Mouse (Mus musculus): ENCODE measurements at regions not wholly inside any gene's neighbourhood (a gene's known extent, or its start where the extent isn't known, plus 50 kb on each side); places are given as distances from the start of the nearest gene placed in this dataset.

DNA sequence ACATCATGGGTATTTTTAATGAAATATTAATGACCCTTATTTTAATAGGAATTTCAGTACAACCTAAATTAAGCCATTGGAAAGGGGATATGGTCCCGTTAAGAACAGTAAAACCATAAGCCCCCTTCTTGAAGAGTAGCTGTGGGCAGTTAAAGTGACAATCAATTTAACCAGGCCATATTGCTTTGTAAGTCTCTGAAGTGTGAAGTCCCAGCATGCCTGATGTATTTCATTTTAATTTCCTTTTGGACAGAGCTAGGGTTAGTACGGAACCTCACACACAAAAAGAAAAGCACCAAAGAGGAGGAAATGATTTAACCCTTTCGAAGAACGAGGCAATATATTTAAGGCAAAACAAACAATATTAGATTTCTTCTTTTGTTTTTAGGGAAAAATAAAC, 640.9 kb downstream of the Kcnj2 start:
- Histone ChIP-seq H3K27ac (ENCODE audit: low read length) (no peak overlapping the region), H3K9me3 (replicated peaks; ENCODE audit: control insufficient read depth, low read length) (no peaks in the 10 kb centered on the region), H3K27me3 (ENCODE audit: control insufficient read depth, insufficient read depth, low read depth, low read length) (no peaks in the 10 kb centered on the region), H3K4me2 (ENCODE audit: low read depth, low read length) (no peak overlapping the region), H3K4me3 (ENCODE audit: low read depth, low read length) (no peak overlapping the region), H3K36me3 (ENCODE audit: control insufficient read depth, insufficient read depth) (no peaks in the 10 kb centered on the region), H3K4me1 (ENCODE audit: control insufficient read depth, low read depth, low read length) (no peaks in the 10 kb centered on the region), H3K9ac (ENCODE audit: low read depth, low read length) (no peak overlapping the region)
- WGBS (ENCODE audit: insufficient replicate concordance), result 56% methylated on average over 4 of the region's 4 CpGs
- ATAC-seq (ENCODE audit: low read depth), result no peak

DNA sequence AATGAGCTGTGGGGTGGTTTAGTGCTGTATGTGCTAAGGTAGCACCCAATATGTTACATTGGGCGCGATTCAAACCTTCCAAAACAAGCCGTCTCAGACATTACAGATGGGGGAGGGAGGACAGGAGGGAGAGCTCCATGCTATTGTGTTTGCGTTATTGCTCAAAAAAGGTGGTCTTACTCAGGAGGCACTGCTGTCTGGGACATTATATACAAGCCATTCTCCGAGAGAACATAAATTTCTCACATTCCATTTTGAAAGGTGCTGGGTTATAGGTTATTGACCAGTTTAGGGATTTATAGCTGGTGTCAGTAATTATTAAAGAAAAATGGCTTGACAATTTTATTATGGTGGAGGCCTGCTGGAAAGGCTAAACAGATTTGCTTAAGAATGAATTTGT, 649.4 kb downstream of the Kcnj2 start:
- no peak for ATAC-seq (ENCODE audit: low read depth)
- no peaks in the 10 kb centered on the region for H3K36me3 ChIP-seq (ENCODE audit: control insufficient read depth, insufficient read depth)
- 79% methylated on average over 5 of the region's 5 CpGs for WGBS (ENCODE audit: insufficient replicate concordance)
- no peaks in the 10 kb centered on the region for H3K4me1 ChIP-seq (ENCODE audit: control insufficient read depth, low read depth, low read length)
- no peak overlapping the region for H3K4me3 ChIP-seq (ENCODE audit: low read depth, low read length)
- no peaks in the 10 kb centered on the region for H3K9me3 ChIP-seq (replicated peaks; ENCODE audit: control insufficient read depth, low read length)
- H3K27me3 ChIP-seq (ENCODE audit: control insufficient read depth, insufficient read depth, low read depth, low read length), result no peaks in the 10 kb centered on the region
- no peak overlapping the region for H3K9ac ChIP-seq (ENCODE audit: low read depth, low read length)
- H3K27ac ChIP-seq (ENCODE audit: low read length), result no peak overlapping the region
- H3K4me2 ChIP-seq (ENCODE audit: low read depth, low read length), result no peak overlapping the region

DNA sequence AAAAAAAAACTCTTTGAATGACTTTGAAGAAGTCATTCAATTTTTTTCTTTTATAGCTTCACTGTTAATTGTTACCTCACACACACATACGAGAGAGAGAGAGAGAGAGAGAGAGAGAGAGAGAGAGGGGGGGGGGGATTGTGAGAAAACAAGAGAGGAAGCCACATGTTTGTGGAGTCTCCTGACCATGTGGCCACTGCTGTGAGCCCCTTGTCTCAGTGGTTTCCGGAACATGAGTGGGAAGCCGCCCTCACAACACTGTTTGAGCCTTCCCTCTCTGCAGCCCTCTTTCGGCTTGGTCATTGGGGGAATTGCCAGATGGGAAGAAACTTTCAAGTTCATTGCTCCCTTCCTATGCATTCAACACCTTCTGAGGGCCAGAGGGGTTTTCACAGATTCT, 656.3 kb downstream of the Kcnj2 start:
- H3K4me2 ChIP-seq (ENCODE audit: low read depth, low read length), result no peak overlapping the region
- no peak overlapping the region for H3K9ac ChIP-seq (ENCODE audit: low read depth, low read length)
- H3K27me3 ChIP-seq (ENCODE audit: control insufficient read depth, insufficient read depth, low read depth, low read length), result no peaks in the 10 kb centered on the region
- H3K9me3 ChIP-seq (replicated peaks; ENCODE audit: control insufficient read depth, low read length), result no peaks in the 10 kb centered on the region
- no peaks in the 10 kb centered on the region for H3K4me1 ChIP-seq (ENCODE audit: control insufficient read depth, low read depth, low read length)
- H3K4me3 ChIP-seq (ENCODE audit: low read depth, low read length), result no peak overlapping the region
- no peak overlapping the region for H3K27ac ChIP-seq (ENCODE audit: low read length)
- 36% methylated on average over 4 of the region's 4 CpGs for WGBS (ENCODE audit: insufficient replicate concordance)
- ATAC-seq (ENCODE audit: low read depth), result no peak
- H3K36me3 ChIP-seq (ENCODE audit: control insufficient read depth, insufficient read depth), result no peaks in the 10 kb centered on the region

DNA sequence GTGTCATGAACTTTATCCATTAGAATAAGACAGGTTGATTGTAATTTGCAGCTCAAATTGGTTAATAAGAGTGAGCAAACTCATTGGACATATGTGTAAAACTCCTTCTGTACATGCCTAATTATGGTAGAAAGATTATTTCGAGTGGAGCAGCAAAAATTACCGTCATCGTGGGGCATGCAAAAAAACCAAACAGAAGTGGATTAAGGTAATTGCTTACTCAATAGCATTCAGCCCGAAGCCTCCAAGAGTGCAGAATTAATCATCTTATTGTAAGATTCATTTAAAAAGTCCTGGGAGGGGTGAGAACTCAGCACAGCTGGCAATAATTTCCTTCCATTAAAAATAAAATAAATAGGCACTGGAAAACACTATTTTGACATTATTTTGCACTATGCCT, 662.2 kb downstream of the Kcnj2 start:
- WGBS (ENCODE audit: insufficient replicate concordance), result 67% methylated on average over 4 of the region's 4 CpGs
- no peak overlapping the region for H3K9ac ChIP-seq (ENCODE audit: low read depth, low read length)
- H3K36me3 ChIP-seq (ENCODE audit: control insufficient read depth, insufficient read depth), result no peaks in the 10 kb centered on the region
- no peak overlapping the region for H3K4me3 ChIP-seq (ENCODE audit: low read depth, low read length)
- H3K4me1 ChIP-seq (ENCODE audit: control insufficient read depth, low read depth, low read length), result no peaks in the 10 kb centered on the region
- H3K27me3 ChIP-seq (ENCODE audit: control insufficient read depth, insufficient read depth, low read depth, low read length), result no peaks in the 10 kb centered on the region
- H3K27ac ChIP-seq (ENCODE audit: low read length), result no peak overlapping the region
- no peak overlapping the region for H3K4me2 ChIP-seq (ENCODE audit: low read depth, low read length)
- ATAC-seq (ENCODE audit: low read depth), result no peak
- no peaks in the 10 kb centered on the region for H3K9me3 ChIP-seq (replicated peaks; ENCODE audit: control insufficient read depth, low read length)

DNA sequence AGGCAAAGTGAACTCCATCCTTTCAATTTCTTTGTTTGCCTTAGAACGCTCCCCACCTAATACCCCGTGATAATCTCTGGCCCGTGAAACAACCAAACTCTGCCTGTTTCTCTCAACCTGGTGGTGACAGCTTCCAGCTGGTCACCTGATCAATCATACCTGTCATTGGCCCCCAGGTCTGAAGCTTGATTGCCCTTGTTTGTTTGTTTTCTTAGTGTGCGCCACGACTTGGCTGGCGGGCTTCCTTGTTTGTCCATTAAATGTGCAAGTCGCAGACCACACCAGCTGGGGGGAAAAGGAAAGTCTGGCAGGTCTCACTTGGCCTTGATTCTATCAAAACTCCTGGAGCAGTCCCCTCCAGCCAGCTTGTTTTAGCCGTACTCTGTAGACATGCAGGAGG, 666.1 kb downstream of the Kcnj2 start:
- WGBS (ENCODE audit: insufficient replicate concordance), result 43% methylated on average over 8 of the region's 8 CpGs
- no peak overlapping the region for H3K4me2 ChIP-seq (ENCODE audit: low read depth, low read length)
- H3K9ac ChIP-seq (ENCODE audit: low read depth, low read length), result no peak overlapping the region
- no peaks in the 10 kb centered on the region for H3K27me3 ChIP-seq (ENCODE audit: control insufficient read depth, insufficient read depth, low read depth, low read length)
- H3K4me3 ChIP-seq (ENCODE audit: low read depth, low read length), result no peak overlapping the region
- no peak overlapping the region for H3K27ac ChIP-seq (ENCODE audit: low read length)
- ATAC-seq (ENCODE audit: low read depth), result no peak
- H3K9me3 ChIP-seq (replicated peaks; ENCODE audit: control insufficient read depth, low read length), result no peaks in the 10 kb centered on the region
- H3K4me1 ChIP-seq (ENCODE audit: control insufficient read depth, low read depth, low read length), result no peaks in the 10 kb centered on the region
- no peaks in the 10 kb centered on the region for H3K36me3 ChIP-seq (ENCODE audit: control insufficient read depth, insufficient read depth)

DNA sequence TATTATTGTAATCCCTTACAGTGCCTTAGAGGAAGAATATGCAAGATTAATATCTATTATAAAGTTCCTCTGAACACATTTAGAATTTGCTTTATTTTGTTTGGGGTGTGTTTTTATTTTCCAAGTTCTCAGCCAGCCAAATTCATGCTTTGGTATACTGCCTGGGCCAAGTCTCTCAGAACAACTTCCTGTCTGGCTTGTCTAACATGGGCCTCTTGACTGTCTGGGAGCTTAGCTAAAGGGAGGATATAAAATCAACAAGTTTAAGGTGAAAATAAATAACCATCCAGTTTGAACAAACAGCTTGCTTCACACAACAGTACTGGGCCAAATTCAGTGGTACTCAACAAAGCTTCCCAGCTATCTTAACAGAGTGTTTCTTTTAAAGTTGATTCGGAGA, 669.5 kb downstream of the Kcnj2 start:
- no peak for ATAC-seq (ENCODE audit: low read depth)
- no peaks in the 10 kb centered on the region for H3K9me3 ChIP-seq (replicated peaks; ENCODE audit: control insufficient read depth, low read length)
- H3K4me1 ChIP-seq (ENCODE audit: control insufficient read depth, low read depth, low read length), result no peaks in the 10 kb centered on the region
- no peaks in the 10 kb centered on the region for H3K27me3 ChIP-seq (ENCODE audit: control insufficient read depth, insufficient read depth, low read depth, low read length)
- H3K9ac ChIP-seq (ENCODE audit: low read depth, low read length), result no peak overlapping the region
- whole genome bisulfite sequencing (ENCODE audit: insufficient replicate concordance), result 72% methylated on average over 1 of the region's 1 CpGs
- H3K4me2 ChIP-seq (ENCODE audit: low read depth, low read length), result no peak overlapping the region
- no peaks in the 10 kb centered on the region for H3K36me3 ChIP-seq (ENCODE audit: control insufficient read depth, insufficient read depth)
- H3K27ac ChIP-seq (ENCODE audit: low read length), result no peak overlapping the region
- H3K4me3 ChIP-seq (ENCODE audit: low read depth, low read length), result no peak overlapping the region

DNA sequence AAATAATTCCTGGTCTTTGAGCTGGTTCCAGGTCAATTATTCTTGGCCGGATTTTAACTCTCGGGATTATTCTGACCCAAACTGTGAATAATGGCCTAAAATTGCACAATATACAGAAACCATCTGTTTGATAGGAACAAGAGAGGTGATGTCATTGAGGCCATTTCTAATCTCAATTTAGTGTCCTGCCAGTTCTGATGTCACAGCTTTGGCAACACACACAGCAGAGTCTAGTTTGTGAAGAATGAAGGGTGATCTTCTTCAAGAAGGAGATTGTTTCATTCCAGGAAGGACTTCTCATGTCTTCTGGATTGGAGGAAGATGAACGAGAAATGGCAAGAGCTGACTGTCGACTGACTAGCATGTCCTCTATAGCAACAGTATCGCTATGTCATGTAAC, 670.0 kb downstream of the Kcnj2 start:
- Histone ChIP-seq H3K4me2 (ENCODE audit: low read depth, low read length) (no peak overlapping the region), H3K4me1 (ENCODE audit: control insufficient read depth, low read depth, low read length) (no peaks in the 10 kb centered on the region), H3K36me3 (ENCODE audit: control insufficient read depth, insufficient read depth) (no peaks in the 10 kb centered on the region), H3K27ac (ENCODE audit: low read length) (no peak overlapping the region), H3K4me3 (ENCODE audit: low read depth, low read length) (no peak overlapping the region), H3K9me3 (replicated peaks; ENCODE audit: control insufficient read depth, low read length) (no peaks in the 10 kb centered on the region), H3K27me3 (ENCODE audit: control insufficient read depth, insufficient read depth, low read depth, low read length) (no peaks in the 10 kb centered on the region), H3K9ac (ENCODE audit: low read depth, low read length) (no peak overlapping the region)
- 60% methylated on average over 5 of the region's 5 CpGs for WGBS (ENCODE audit: insufficient replicate concordance)
- no peak for ATAC-seq (ENCODE audit: low read depth)

DNA sequence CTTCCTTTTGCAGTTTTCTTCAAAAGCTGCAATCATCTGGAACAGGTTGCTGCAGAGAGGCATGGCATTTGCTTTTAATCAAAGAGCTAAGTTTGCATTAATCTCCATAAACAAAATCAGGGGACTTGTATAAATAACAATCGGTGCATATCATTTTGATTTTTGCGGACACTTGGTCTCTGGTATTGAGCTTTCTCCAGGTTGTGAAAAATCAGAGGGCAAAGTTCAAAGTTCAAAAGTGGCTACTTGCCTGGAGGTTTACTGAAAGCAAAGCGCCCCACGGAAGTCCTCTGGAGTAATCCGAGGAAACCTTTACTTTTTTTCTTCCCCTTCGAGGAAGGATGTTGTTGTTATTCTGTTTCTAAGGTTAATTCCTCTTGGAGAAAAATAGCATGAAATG, 677.4 kb downstream of the Kcnj2 start:
- no peaks in the 10 kb centered on the region for H3K9me3 ChIP-seq (replicated peaks; ENCODE audit: control insufficient read depth, low read length)

DNA sequence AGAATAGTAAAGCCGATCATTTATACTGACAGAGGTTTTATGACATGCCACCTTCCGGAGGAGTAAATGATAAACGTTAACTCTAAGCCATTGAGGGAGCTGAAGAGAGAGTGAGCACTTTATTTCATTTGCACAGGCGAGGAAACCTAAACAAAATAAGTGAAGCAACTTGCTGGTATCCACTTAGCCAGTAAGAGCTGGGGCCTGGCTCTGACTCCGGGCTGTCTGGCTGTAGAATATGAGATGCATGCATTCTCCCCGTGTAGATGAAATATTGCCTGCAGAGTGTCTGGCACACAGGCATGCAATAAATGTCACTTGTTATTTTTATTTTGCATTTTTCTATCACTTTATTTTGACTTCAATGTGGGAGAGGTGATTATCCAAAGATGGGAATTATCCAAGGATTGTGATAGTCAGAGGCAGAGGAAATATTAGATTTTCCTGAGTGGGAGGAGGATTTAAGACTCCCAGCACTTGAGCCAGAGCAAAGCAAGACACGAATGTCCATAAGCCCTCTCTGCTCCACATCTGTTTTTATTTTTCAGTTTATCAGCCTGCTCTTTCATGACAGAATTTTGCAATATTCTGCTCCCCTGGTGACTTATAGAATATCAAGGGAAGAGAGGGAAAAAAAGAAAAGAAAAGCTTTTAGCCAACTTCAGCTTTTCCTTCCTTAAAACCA, 681.4 kb downstream of the Kcnj2 start:
- no peak overlapping the region for H3K9ac ChIP-seq (ENCODE audit: low read depth, low read length)
- H3K27me3 ChIP-seq (ENCODE audit: control insufficient read depth, insufficient read depth, low read depth, low read length), result no peaks in the 10 kb centered on the region
- WGBS (ENCODE audit: insufficient replicate concordance), result 64% methylated on average over 7 of the region's 7 CpGs
- no peak overlapping the region for H3K27ac ChIP-seq (ENCODE audit: low read length)
- H3K4me2 ChIP-seq (ENCODE audit: low read depth, low read length), result no peak overlapping the region
- H3K9me3 ChIP-seq (replicated peaks; ENCODE audit: control insufficient read depth, low read length), result no peaks in the 10 kb centered on the region
- no peaks in the 10 kb centered on the region for H3K36me3 ChIP-seq (ENCODE audit: control insufficient read depth, insufficient read depth)
- H3K4me1 ChIP-seq (ENCODE audit: control insufficient read depth, low read depth, low read length), result no peaks in the 10 kb centered on the region
- ATAC-seq (ENCODE audit: low read depth), result no peak
- no peak overlapping the region for H3K4me3 ChIP-seq (ENCODE audit: low read depth, low read length)

More for the DNA sequence above, 677.4 kb downstream of the Kcnj2 start:
- no peaks in the 10 kb centered on the region for H3K36me3 ChIP-seq (ENCODE audit: control insufficient read depth, insufficient read depth)
- H3K9ac ChIP-seq (ENCODE audit: low read depth, low read length), result no peak overlapping the region
- H3K27me3 ChIP-seq (ENCODE audit: control insufficient read depth, insufficient read depth, low read depth, low read length), result no peaks in the 10 kb centered on the region
- 42% methylated on average over 6 of the region's 6 CpGs for WGBS (ENCODE audit: insufficient replicate concordance)
- no peak overlapping the region for H3K27ac ChIP-seq (ENCODE audit: low read length)
- no peak overlapping the region for H3K4me3 ChIP-seq (ENCODE audit: low read depth, low read length)
- H3K4me1 ChIP-seq (ENCODE audit: control insufficient read depth, low read depth, low read length), result no peaks in the 10 kb centered on the region
- no peak for ATAC-seq (ENCODE audit: low read depth)
- no peak overlapping the region for H3K4me2 ChIP-seq (ENCODE audit: low read depth, low read length)
